Mouse (Mus musculus) stomach, embryonic 14.5 days (tissue): ENCODE data around the gene Tnnc2. TPM values are rescaled to one million over a fixed set of nuclear protein-coding genes. Genes with fewer than 3 reads are reported as not detected.
A peak's percentile ranks its signal among the peaks of the same experiment; 100 is the strongest.

Experiments
- ATAC-seq: fragments of 200-750 bp; cut with Nextera tagmentation; 2 replicates; pipeline ENCODE4 v1.8.0; 2017; ENCODE audit warnings: low read depth, moderate TSS enrichment; ENCODE audit not compliant: insufficient number of reproducible peaks, insufficient read depth, low FRiP score
- H3K27ac ChIP-seq: fragments of 300-500 bp; sonication (generic); 2 replicates; pipeline ENCODE4 v1.5.1; 2014; ENCODE audit warnings: mild to moderate bottlenecking, low read length, moderate library complexity, mixed read lengths
- H3K27me3 ChIP-seq: fragments of 300-500 bp; sonication (generic); 2 replicates; pipeline ENCODE4 v1.6.1; 2014; ENCODE audit warnings: low read length, control low read depth, mixed read lengths; ENCODE audit not compliant: control insufficient read depth, insufficient read depth
- H3K36me3 ChIP-seq: fragments of 300-500 bp; sonication (generic); 2 replicates; pipeline ENCODE4 v1.6.1; 2014; ENCODE audit warnings: mild to moderate bottlenecking, control low read depth, low read length, moderate library complexity, mixed read lengths; ENCODE audit not compliant: control insufficient read depth, insufficient read depth
- H3K4me1 ChIP-seq: fragments of 300-500 bp; sonication (generic); 2 replicates; pipeline ENCODE4 v1.6.1; 2014; ENCODE audit warnings: low read length, control low read depth, mixed read lengths; ENCODE audit not compliant: control insufficient read depth, insufficient read depth
- H3K4me2 ChIP-seq: fragments of 300-500 bp; sonication (generic); replicated peaks from 2 replicates; pipeline ENCODE4 v1.6.1; 2014; ENCODE audit warnings: low read depth, low read length, control low read depth
- H3K4me3 ChIP-seq: fragments of 300-500 bp; sonication (generic); 2 replicates; pipeline ENCODE4 v1.5.1; 2014; ENCODE audit warnings: low read depth, low read length, control low read depth
- H3K9ac ChIP-seq: fragments of 300-500 bp; sonication (generic); replicated peaks from 2 replicates; pipeline ENCODE4 v1.6.1; 2014; ENCODE audit warnings: low read depth, mild to moderate bottlenecking, control low read depth, low read length, moderate library complexity, mixed read lengths
- H3K9me3 ChIP-seq: fragments of 300-500 bp; sonication (generic); 2 replicates; pipeline ENCODE4 v1.6.1; 2016; ENCODE audit warnings: low read depth, low read length, control low read depth; ENCODE audit not compliant: control insufficient read depth
- WGBS: fragments of 180-500 bp; shearing (Covaris S2); extraction: QIAGEN DNeasy Blood & Tissue Kit; methylation state at CpG from one replicate; pipeline ENCODE4 v1.1.7; 2014; 5-methylcytosine and 5-hydroxymethylcytosine counted together
- polyA plus RNA-seq: library from polyadenylated mRNA; unstranded; fragments of >200 nt; fragmentation: Nextera tagmentation; extraction: Ambion mirVana; gene quantifications from 2 replicates; pipeline ENCODE4 v1.2.1, GENCODE M21; 2014

Tnnc2 gene
- polyA plus RNA-seq, 1 experiment from 2014 or later, result 2.1 TPM

DNA sequence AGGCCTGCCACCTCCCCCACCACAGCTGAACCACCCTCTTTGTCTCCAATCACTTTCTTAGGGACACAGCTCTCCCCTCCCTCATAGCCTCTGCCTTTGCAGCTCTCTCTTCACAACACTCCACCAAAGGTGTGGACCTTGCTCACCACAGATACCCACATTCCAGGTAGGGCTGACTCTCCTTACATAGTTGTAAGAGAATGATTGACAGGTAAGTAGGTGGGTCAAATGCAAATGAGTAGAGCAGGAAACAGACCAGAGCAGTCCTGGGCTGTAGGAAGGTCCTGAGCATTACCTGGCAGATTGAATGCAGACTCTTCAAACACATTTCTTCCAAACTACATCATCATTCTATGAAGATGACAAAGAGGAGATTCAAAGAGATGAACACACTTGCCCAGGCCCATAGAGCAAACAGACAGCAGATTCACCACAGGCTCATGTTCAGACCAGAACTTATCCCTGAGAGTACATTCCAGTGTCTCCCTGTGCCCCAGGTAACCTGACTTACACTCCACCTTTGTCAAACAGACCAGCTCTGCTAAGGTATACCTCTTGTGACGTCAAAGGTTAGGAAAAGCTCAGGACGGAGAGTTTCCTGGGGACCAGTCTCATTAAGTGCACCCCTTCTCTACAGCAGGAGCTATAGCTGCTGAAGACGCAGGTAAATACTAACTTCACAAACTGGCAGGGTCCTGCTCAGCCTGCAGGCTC is 42.2 kb downstream of the Tnnc2 start:
- Histone ChIP-seq H3K9me3 (no peaks in the 10 kb centered on the region), H3K4me1 (no peaks in the 10 kb centered on the region), H3K4me3 (no peak overlapping the region), H3K36me3 (no peaks in the 10 kb centered on the region), H3K9ac (0 out of 2 replicates have a peak overlapping the region, but pooled peaks have one; percentile 3), H3K27me3 (no peaks in the 10 kb centered on the region), H3K27ac (no peak overlapping the region; the same call in 1 of the 2 replicates), H3K4me2 (no peak overlapping the region)
- WGBS, result 65% methylated on average over 3 of the region's 3 CpGs
- peak; percentile 81 for ATAC-seq

GRCm38 (mm10) chr2:164735446-164735845 is 44.3 kb downstream of the Tnnc2 start:
- Histone ChIP-seq H3K9ac (no peak overlapping the region), H3K4me3 (no peak overlapping the region), H3K27me3 (no peaks in the 10 kb centered on the region), H3K4me2 (no peak overlapping the region), H3K4me1 (no peaks in the 10 kb centered on the region), H3K36me3 (no peaks in the 10 kb centered on the region), H3K9me3 (no peaks in the 10 kb centered on the region), H3K27ac (no peak overlapping the region)
- no peak for ATAC-seq
- WGBS, result 84% methylated on average over 5 of the region's 5 CpGs

DNA sequence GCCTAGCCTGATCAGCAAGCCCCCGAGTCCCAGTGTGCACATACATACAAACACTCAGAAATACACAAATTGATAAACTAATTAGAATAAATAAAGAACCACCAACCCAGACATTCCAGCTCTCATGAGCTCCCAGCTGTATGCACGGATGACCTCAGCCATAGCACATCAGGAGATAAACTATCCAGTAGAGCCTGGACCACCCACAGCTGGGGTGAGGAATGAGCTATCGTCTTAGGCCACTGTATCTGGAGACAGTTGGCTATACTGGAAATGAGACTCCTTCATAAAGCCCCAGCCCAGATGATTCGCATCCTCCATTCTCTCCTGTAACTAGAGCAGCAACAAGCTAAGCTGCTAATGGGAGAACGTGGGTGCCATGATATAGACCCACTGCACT is 44.9 kb downstream of the Tnnc2 start:
- no peak overlapping the region for H3K27ac ChIP-seq

DNA sequence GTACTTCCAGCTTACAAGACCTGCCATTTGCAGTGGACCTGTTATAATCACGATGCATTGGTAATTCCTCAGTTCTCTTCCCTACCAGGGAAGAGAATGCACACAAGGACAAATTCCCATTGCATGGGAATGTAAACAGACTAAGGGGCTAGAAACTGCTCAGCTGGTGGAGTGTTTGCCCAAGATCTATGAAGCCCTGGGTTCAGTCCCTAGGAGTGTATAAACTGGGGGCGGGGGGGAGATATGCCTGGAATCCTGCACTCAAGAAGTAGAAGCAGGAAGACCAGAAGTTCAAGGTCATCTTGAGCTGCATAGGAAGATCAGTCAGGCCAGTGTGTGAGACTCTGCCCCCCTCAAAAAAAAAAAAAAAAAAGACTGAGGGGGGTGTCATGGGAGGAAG is 46.5 kb downstream of the Tnnc2 start:
- no peak overlapping the region for H3K27ac ChIP-seq
- ATAC-seq, result 0 out of 2 replicates have a peak, but pooled peaks have one; percentile 28
- no peak overlapping the region for H3K4me3 ChIP-seq
- no peaks in the 10 kb centered on the region for H3K9me3 ChIP-seq
- no peaks in the 10 kb centered on the region for H3K4me1 ChIP-seq
- 55% methylated on average over 2 of the region's 2 CpGs for WGBS
- H3K4me2 ChIP-seq, result no peak overlapping the region
- no peaks in the 10 kb centered on the region for H3K27me3 ChIP-seq
- H3K36me3 ChIP-seq, result no peaks in the 10 kb centered on the region
- H3K9ac ChIP-seq, result no peak overlapping the region

More for the DNA sequence above, 44.9 kb downstream of the Tnnc2 start:
- no peaks in the 10 kb centered on the region for H3K4me1 ChIP-seq
- H3K9me3 ChIP-seq, result no peaks in the 10 kb centered on the region
- no peaks in the 10 kb centered on the region for H3K36me3 ChIP-seq
- H3K9ac ChIP-seq, result no peak overlapping the region
- no peaks in the 10 kb centered on the region for H3K27me3 ChIP-seq
- 58% methylated on average over 5 of the region's 5 CpGs for WGBS
- ATAC-seq, result no peak
- no peak overlapping the region for H3K4me3 ChIP-seq
- no peak overlapping the region for H3K4me2 ChIP-seq

DNA sequence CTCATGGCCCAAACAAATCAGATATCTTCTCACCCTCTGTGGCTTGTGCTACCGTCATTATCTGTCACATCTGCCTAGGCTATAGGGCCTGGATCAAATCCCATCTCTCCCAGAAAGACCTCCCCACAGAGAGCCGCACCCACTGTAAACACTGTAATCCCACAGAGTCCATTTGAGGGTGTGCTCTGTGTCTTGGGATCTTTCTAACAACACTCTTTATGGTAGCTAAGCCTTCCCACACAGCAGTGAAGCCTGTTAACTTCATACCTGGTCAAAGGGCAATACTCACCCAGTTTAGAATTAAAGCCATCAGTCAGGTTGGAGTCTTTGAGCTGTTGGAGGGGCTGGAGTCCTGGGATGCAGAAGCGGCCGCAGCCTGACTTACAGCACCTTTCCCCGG is 48.0 kb downstream of the Tnnc2 start:
- no peak for ATAC-seq
- no peaks in the 10 kb centered on the region for H3K27me3 ChIP-seq
- H3K4me2 ChIP-seq, result no peak overlapping the region
- no peak overlapping the region for H3K9ac ChIP-seq
- H3K36me3 ChIP-seq, result no peaks in the 10 kb centered on the region
- H3K4me3 ChIP-seq, result no peak overlapping the region
- no peaks in the 10 kb centered on the region for H3K9me3 ChIP-seq
- H3K27ac ChIP-seq, result no peak overlapping the region
- WGBS, result 53% methylated on average over 5 of the region's 5 CpGs
- H3K4me1 ChIP-seq, result no peaks in the 10 kb centered on the region

Other genes starting within 250 kb of the Tnnc2 start
- 241 and 274 TPM in 2 replicates for gene Wfdc2, start 217.6 kb downstream of the Tnnc2 start, polyA plus RNA-seq
- not detected in 2 replicates for gene Spint3, start 206.5 kb downstream of the Tnnc2 start, polyA plus RNA-seq
- 2.1 and 2.3 TPM in 2 replicates for gene Wfdc6a, start 194.5 kb downstream of the Tnnc2 start, polyA plus RNA-seq
- not detected in 2 replicates for gene Eppin, start 186.4 kb downstream of the Tnnc2 start, polyA plus RNA-seq
- gene Wfdc6b, start 166.4 kb downstream of the Tnnc2 start, polyA plus RNA-seq, result not detected in 2 replicates
- gene Wfdc8, start 166.3 kb downstream of the Tnnc2 start, polyA plus RNA-seq, result not detected in 2 replicates
- not detected in 2 replicates for gene Wfdc16, start 141.2 kb downstream of the Tnnc2 start, polyA plus RNA-seq
- gene Wfdc10, start 123.9 kb downstream of the Tnnc2 start, polyA plus RNA-seq, result 0.64 and 1.3 TPM in 2 replicates
- gene Wfdc9, start 123.4 kb downstream of the Tnnc2 start, polyA plus RNA-seq, result not detected in 2 replicates
- gene Wfdc11, start 105.9 kb downstream of the Tnnc2 start, polyA plus RNA-seq, result not detected in 2 replicates
- gene Wfdc13, start 94.9 kb downstream of the Tnnc2 start, polyA plus RNA-seq, result 2.4 and 2.5 TPM in 2 replicates
- gene Spint4, start 81.5 kb downstream of the Tnnc2 start, polyA plus RNA-seq, result not detected in 2 replicates
- not detected in 2 replicates for gene Spint5, start 64.7 kb downstream of the Tnnc2 start, polyA plus RNA-seq
- gene Wfdc3, start 34.0 kb downstream of the Tnnc2 start, polyA plus RNA-seq, result 0.78 and 0.95 TPM in 2 replicates
- gene Dnttip1, start 34.0 kb downstream of the Tnnc2 start, polyA plus RNA-seq, result 64.0 and 69.8 TPM in 2 replicates
- 396 and 433 TPM in 2 replicates for gene Ube2c, start 10.1 kb downstream of the Tnnc2 start, polyA plus RNA-seq
- gene Snx21, start 5.9 kb upstream of the Tnnc2 start, polyA plus RNA-seq, result 24.4 and 29.5 TPM in 2 replicates
- gene Acot8, start 24.9 kb upstream of the Tnnc2 start, polyA plus RNA-seq, result 18.8 and 19.2 TPM in 2 replicates
- gene Zswim3, start 25.1 kb upstream of the Tnnc2 start, polyA plus RNA-seq, result 9.0 and 9.2 TPM in 2 replicates
- 16.0 and 17.6 TPM in 2 replicates for gene Zswim1, start 42.7 kb upstream of the Tnnc2 start, polyA plus RNA-seq
- gene Spata25, start 48.6 kb upstream of the Tnnc2 start, polyA plus RNA-seq, result not detected in 2 replicates
- gene Ctsa, start 52.9 kb upstream of the Tnnc2 start, polyA plus RNA-seq, result 130 and 134 TPM in 2 replicates
- 6.3 and 8.3 TPM in 2 replicates for gene Neurl2, start 53.5 kb upstream of the Tnnc2 start, polyA plus RNA-seq
- gene Pltp, start 77.7 kb upstream of the Tnnc2 start, polyA plus RNA-seq, result 50.6 and 53.2 TPM in 2 replicates
- gene Pcif1, start 99.3 kb upstream of the Tnnc2 start, polyA plus RNA-seq, result 70.6 and 87.3 TPM in 2 replicates
- gene Zfp335, start 131.8 kb upstream of the Tnnc2 start, polyA plus RNA-seq, result 11.8 and 12.7 TPM in 2 replicates
- gene Mmp9, start 160.8 kb upstream of the Tnnc2 start, polyA plus RNA-seq, result 1.2 and 1.8 TPM in 2 replicates
- 1.4 and 2.1 TPM in 2 replicates for gene Slc12a5, start 180.8 kb upstream of the Tnnc2 start, polyA plus RNA-seq